Mouse (Mus musculus) retina, adult 2 months (tissue): ENCODE data around the gene Ppp2r2c.
"Not testable (repeated sequence)": the region's sequence is repeated elsewhere in the genome, so short reads cannot be mapped to it uniquely, and the experiment has no call there.

Source experiments
- DNase-seq: peaks from one replicate; pipeline ENCODE4 v3.0.0-alpha.2; 2012; ENCODE audit warnings: low read depth, low spot score

Gene Ppp2r2c

DNA sequence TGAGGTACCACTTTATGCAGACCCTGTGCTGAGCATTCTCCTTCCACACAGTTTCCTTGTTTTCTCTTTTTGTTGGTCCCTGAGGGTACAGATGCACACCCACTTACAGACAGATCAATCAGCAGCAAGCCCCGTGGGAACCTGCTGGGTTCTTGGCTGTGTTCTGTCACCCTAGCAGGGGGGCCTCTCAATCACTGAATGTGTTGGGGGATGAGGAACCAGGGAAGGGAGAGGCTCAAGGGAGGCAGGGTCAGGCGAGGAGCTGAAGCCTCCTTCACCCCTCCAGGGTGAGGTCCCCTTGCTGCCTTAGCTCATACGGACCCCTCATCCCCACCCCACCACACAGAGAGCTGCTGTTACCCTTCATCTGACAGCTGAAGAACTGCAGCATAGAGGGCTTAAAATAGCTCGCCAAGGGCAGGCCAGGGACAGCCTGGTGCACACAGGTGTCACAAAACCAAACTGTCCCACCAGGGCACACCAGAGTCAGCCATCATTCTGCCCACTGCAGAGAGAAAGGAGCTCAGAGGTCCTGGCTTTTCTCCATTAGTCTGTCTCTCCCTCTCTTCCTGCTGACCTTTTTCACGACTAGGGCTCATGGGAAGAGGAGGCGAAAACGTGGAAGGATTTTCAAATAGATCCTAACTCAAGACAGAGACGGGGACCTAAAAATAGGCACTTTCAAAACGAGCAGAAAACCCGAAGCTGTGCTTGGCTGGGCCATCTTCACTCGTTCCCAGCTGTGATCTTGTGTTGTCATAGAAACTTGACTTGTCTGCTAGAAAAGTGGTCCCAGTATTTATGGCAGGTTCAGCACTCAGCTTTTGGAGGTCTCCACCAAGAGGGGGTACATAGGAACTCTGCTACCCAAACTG, 55.8 kb downstream of the Ppp2r2c start:
- DNase-seq: no peak

DNA sequence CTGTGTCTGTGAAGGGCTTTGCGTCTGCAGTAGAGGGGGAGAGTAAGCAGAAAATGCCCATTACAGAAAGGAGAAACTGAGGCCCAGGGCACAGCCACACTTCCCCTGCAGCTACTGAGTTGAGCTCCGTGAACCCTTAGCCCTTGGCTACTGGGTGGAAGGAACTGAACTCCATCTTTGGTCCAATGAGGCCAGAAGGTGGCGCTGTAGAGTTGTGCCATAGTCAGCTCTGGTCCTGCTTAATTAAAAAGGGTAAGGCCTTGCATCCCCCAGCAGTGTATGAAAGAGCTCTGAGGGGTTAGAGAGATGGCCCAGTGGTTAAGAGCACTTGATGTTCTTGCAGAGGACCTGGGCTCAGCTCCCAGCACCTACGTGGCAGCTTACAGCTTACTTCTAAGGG, 60.4 kb downstream of the Ppp2r2c start:
- no peak for DNase-seq

DNA sequence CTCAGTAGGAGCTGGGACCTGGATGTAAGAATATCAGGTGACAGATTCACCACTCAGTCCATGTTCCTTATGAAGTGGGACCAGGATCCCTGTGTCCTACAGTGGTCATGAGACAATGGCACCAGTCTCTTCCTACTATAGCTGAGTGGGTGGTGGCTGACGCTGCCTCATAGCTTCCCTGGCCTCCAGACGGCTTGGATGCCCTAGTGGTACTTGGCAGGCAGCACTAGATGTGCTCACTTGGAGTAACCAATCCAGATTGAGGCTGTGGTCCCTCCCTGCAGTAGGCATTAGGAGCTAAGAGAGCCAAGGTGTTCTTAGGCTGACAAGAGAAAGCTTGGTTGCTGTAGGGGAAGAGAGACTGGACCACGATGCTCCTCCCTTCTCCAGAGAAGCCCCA, 61.1 kb downstream of the Ppp2r2c start:
- no peak for DNase-seq

- no peak for DNase-seq
Measured at GRCm38 (mm10) chr5:36933383-36933782, 65.1 kb downstream of the Ppp2r2c start.

GRCm38 (mm10) chr5:36935486-36936473, 67.5 kb downstream of the Ppp2r2c start:
- DNase-seq: no peak

GRCm38 (mm10) chr5:36936548-36936947, 68.2 kb downstream of the Ppp2r2c start:
- no peak for DNase-seq

DNA sequence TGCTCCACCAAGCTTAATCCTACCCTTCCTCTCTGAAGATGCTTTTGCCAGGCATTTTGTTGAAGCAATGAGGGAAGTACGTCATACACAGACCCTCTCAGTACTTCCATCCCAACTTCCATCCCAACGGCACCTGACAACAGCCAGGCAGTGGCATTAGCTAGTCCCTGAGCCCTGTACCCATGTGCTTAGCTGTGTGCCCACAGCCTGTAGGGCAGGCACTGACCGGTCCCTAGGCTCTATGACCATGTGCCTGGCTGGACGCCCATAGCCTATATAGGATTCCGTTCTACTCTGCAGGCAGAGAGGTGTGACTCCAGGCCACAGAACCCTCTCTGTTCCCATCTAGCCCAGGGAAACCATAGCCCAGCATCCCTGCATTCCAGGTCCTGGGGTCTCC, 69.7 kb downstream of the Ppp2r2c start:
- no peak for DNase-seq

DNA sequence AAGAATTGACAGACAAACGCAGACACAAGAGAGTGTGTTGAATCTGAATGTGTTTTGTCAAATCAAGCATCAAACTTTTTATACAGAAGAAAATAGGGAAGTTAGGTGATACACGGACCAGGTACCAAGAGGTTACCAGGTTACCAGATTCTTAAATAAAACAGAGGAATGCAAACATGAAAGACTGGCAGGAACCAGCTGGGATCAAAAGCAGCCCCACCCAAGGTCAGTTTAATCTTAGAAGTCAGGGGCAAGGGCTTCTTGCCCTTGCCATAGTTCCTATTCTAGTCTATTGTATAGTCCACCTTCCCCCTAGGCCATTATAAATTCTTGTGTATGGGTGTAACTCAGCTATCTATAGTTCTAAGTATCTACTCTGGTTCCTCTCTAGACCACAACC, 70.7 kb downstream of the Ppp2r2c start:
- DNase-seq: not testable (repeated sequence)

DNA sequence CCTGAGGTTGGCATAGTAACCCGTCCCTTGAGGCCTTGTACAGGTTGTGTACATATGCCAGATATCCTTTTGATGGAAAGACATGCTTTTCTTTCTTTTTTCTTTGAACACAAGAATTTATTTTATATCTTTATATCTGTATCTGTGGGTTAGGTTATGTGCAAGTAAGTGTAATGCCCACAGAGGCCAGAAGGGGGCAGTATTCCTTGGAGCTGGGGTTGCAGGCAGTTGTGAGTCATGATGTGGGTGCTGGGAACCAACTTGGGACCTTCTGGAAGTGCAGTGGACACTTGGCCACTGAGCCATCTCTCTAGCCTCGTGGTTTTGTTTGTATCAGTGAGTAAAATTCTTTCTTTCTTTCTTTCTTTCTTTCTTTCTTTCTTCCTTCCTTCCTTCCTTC, 74.1 kb downstream of the Ppp2r2c start:
- DNase-seq: no peak

- DNase-seq: no peak
Measured at GRCm38 (mm10) chr5:36944552-36944951, 76.2 kb downstream of the Ppp2r2c start.

DNA sequence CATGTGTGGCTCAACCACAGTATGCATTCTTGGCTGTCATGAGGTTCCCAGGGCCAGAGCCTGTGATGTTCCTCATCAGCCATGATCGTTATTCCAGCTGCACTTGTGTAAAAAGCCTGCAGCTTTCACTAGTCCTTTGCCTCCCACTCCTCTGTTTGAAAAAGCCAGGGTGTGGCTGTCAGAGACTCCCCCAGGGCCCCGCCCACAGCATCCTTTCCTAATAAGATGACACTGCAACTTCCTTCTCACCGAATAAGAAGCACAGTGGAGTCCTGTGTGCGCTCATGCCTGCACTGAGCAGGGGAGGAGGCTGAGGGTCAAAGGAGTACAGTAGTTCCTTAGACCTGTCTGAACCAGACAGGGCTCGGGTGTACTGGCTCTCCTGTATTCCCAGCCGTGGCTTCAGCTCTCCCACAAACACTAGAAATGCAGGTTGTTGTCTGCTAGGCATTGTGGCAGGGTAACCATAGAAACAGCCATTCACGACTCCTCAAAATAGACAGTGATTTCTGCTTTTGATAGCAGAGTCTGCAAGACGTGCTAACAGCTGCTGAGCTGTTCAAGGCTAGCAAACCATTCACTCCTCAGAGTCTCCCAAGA, 76.9 kb downstream of the Ppp2r2c start:
- no peak for DNase-seq

DNA sequence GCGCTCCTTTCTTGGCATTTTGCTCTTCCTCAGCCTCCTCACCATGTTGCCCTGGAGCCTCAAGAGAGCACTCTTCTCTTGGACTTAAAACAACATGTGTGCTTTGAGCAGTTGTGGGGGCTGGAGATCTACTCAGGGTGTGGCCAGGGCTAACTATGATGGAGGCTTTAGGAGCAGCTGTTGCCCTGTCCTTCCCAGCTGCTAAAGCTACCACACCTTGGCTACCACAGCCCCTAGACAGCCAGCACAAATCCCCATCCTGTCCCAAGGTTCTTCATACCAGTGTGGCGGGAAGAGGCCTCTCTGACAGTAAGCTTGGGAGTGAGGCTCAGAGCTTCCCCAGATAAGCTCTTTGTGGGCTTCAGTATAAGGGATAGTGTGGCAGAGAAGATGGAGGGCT, 77.4 kb downstream of the Ppp2r2c start:
- no peak for DNase-seq

DNA sequence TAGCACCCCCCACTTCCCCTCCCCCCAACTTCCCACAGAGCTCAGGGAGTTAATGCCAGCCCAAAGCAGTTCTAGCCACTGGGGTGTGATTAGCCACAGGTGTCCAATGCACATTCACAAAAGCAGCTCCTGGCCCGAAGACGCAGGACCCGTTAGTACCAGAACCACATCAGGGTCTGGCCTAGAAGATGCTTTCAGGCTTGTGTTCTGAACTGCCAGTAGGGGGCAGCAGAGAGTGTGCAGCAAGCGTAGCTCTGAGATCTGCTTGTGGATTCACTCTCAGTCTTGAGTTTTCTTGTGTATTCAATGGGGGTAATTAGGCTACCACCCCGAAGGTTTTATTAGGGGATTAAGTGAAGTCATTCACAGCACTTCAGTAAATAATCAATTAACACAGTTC, 78.1 kb downstream of the Ppp2r2c start:
- peak; percentile 48 for DNase-seq

DNA sequence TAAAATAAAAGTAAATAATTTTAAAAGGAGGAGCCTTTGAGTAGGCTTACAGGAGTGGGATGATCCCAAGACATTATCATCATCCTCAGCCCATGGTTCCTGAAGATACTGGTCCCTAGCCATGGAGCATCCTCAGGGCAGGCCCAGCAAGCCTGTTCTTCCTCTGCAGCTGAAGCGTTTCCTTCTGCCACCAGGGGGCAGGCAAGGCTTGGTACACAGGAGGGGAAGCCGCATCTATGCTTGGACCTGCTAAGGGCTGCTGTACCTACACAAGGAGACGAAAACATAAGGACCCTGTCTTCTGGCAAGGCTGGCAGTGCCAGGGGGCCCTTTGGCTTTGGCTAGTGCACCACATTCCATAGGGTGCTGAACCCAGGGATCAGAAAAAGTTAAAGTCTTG, 80.5 kb downstream of the Ppp2r2c start:
- DNase-seq: peak; percentile 41

GRCm38 (mm10) chr5:36950871-36951270, 82.6 kb downstream of the Ppp2r2c start:
- no peak for DNase-seq

DNA sequence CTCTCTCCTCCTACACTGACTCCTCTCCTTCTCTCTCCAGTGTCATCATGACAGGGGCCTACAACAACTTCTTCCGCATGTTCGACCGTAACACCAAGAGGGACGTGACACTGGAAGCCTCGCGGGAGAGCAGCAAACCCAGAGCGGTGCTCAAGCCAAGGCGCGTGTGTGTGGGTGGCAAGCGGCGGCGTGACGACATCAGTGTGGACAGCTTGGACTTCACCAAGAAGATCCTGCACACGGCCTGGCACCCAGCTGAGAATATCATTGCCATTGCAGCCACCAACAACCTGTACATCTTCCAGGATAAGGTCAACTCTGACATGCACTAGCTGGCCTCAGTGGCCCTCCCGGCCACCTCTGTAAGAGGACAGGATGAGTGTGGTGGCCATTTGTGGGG, 84.0 kb downstream of the Ppp2r2c start:
- DNase-seq: no peak

DNA sequence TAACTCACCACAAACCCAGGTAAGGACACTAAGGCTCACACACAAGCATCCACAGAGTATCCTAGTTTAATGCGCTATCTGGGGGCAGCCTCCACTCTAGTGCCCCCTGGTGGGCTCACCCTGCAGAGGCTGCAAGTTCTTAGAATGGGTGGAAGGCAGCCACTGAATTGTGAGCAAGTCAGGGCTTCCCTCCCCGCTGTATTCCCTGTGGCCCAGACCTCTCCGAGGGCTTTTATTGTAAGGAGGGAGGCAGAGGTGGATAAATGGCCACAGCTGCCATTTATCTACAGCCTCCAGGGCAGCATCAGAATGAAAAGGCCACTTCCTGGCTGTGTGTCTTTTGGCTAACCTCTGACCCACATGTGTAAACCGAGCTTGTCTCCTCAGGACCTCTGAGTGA, 87.1 kb downstream of the Ppp2r2c start:
- no peak for DNase-seq

- DNase-seq: peak; percentile 39
Measured at GRCm38 (mm10) chr5:36958837-36959236, 90.5 kb downstream of the Ppp2r2c start.

DNA sequence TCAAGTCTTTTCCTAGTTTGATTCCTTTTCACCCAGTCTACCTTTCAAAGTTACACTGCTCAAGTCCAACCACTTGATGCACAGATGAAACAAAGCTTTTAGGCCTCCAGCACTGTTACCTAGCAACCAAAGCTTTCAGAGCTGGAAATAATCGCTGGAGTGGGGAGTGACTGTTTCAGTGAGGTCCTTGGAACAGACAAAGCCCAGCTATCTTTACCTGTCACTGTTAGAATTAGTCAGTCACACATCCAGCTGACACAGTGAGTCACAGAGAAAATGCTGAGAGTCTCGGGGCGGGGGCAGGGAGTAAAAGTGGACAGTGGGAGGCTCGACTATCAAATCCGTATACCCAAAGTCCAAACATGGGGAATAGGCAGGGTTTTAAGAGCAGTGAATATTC, 92.2 kb downstream of the Ppp2r2c start:
- no peak for DNase-seq

GRCm38 (mm10) chr5:36971587-36971986, 103.3 kb downstream of the Ppp2r2c start:
- DNase-seq: no peak

- DNase-seq: no peak
Measured at GRCm38 (mm10) chr5:36975336-36975735, 107.0 kb downstream of the Ppp2r2c start.

DNA sequence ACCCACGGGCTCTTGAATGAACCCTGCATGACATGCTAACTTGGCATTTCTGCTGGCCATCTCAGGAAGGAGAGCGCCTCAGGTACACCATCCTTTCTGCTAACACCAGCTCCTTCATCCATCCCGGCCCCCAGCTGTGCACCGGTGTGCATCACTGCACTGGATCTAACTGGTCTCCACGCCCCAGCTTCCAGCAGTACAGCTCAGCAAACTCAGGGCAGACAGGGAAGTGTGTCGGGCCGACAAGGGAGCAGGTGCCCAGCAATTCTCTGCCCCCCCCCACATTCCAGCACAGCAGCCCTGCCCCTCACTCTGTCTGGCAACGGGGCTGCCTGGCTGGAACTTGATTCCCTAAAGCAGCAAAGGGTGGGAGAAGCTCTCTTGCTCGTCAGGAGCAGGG, 109.5 kb downstream of the Ppp2r2c start:
- no peak for DNase-seq
